ENCODE assay signal across 14 mouse cellular contexts in the genomic region with DNA sequence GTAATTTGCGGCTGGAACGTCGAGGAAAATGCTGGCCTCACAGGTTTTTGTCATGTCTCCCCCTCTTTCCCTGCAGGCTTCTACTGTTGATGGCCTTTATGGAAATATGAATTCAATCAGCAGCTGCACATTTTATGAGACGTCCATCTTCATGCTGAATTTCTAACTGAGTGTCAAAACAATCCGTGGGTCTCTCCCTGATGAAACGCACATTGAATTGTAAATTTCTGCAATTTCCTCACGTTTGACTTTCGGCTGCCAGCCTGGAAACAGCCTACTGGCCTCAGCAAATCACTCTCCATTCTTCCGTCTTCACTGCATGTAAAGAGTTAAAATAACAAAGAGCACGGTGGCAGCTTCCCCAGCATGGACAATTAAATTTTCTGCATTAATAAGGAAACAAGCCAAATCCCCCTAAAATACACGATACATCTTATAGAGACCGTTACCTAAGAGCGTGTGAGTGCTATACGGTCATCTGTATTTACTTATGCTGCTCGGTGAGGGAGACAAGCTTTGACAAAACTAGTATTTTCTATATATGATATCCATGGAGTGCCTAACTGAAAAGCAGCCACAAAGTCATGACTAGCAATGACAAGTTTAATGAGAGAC. TPM values are rescaled to one million over a fixed set of nuclear protein-coding genes. Genes with fewer than 3 reads are reported as not detected.
DNase-seq lines count a peak whose midpoint lies in the region; ATAC-seq and TF ChIP-seq lines count a peak whose summit lies in the region.
"Had no signal": no experiment of that assay in that cellular context is flagged by ENCODE, and none has a peak within 500 bp of the region (broad histone marks: within the 10 kb centered on the region; RNA-seq: fewer than 3 reads in every experiment).

No protein-coding gene starts in this region.

- no peaks in the 10 kb centered on the region for H3K27me3 ChIP-seq in forebrain, embryonic 16.5 days (replicated peaks; ENCODE audit: control insufficient read depth, insufficient read depth, low read length)
- no peaks in the 10 kb centered on the region for H3K27me3 ChIP-seq in hindbrain, postnatal 0 days (ENCODE audit: insufficient read depth, low read length)
- no peaks in the 10 kb centered on the region for H3K27me3 ChIP-seq in neural tube, embryonic 15.5 days (replicated peaks)
- H3K27me3 ChIP-seq: liver, embryonic 12.5 days had no signal

- peak; percentile 33 for DNase-seq in retina, postnatal 1 day
- DNase-seq in retina, embryonic 14.5 days (ENCODE audit: low spot score), result no peak
- no peak for DNase-seq in hindbrain, postnatal 0 days (ENCODE audit: low spot score)
- no peak for DNase-seq in thymus, postnatal 14 days
- no peak for DNase-seq in left cerebral cortex, adult 9 months (ENCODE audit: low spot score in 2 of 2)
- DNase-seq: cerebellum, adult 18-20 months; heart, adult 2 months; thymus, postnatal 25 days had no signal

- no peaks in the 10 kb centered on the region for H3K36me3 ChIP-seq in forebrain, embryonic 16.5 days (ENCODE audit: control insufficient read depth, insufficient read depth)
- no peaks in the 10 kb centered on the region for H3K36me3 ChIP-seq in hindbrain, postnatal 0 days (ENCODE audit: insufficient read depth, low read length)
- H3K36me3 ChIP-seq in neural tube, embryonic 15.5 days, result no peaks in the 10 kb centered on the region
- H3K36me3 ChIP-seq: liver, embryonic 12.5 days had no signal

- peaks cover 11% of the 10 kb centered on the region for H3K4me1 ChIP-seq in forebrain, embryonic 16.5 days (replicated peaks; ENCODE audit: control insufficient read depth, insufficient read depth, low read length)
- H3K4me1 ChIP-seq in hindbrain, postnatal 0 days (ENCODE audit: insufficient read depth, low read length), result no peaks in the 10 kb centered on the region
- H3K4me1 ChIP-seq in neural tube, embryonic 15.5 days, result peaks cover 10% of the 10 kb centered on the region
- H3K4me1 ChIP-seq: liver, embryonic 12.5 days had no signal

- no peaks in the 10 kb centered on the region for H3K9me3 ChIP-seq in forebrain, embryonic 16.5 days (ENCODE audit: control insufficient read depth, low read length)
- no peaks in the 10 kb centered on the region for H3K9me3 ChIP-seq in hindbrain, postnatal 0 days (ENCODE audit: low read length)
- H3K9me3 ChIP-seq in neural tube, embryonic 15.5 days (replicated peaks), result no peaks in the 10 kb centered on the region
- H3K9me3 ChIP-seq: liver, embryonic 12.5 days had no signal

- H3K9ac ChIP-seq in forebrain, embryonic 16.5 days (replicated peaks; ENCODE audit: low read depth, low read length), result peak overlapping the region; percentile 22; the same call in 1 of the 2 replicates
- peak overlapping the region; percentile 33; the same call in 1 of the 2 replicates for H3K9ac ChIP-seq in hindbrain, postnatal 0 days (replicated peaks; ENCODE audit: low read length)
- no peak overlapping the region for H3K9ac ChIP-seq in neural tube, embryonic 15.5 days (replicated peaks)
- H3K9ac ChIP-seq: liver, embryonic 12.5 days had no signal

- ATAC-seq in forebrain, embryonic 16.5 days, result peak; percentile 63
- ATAC-seq in hindbrain, postnatal 0 days, result no peak
- ATAC-seq in neural tube, embryonic 15.5 days (ENCODE audit: low FRiP score), result no peak
- no peak for ATAC-seq in erythroid progenitor cell, adult 5-6 weeks (replicated peaks; ENCODE audit: low FRiP score, poor library complexity, severe bottlenecking)
- ATAC-seq: inflammation-experienced regulatory T-cells, adult 6 months; liver, embryonic 12.5 days had no signal

- WGBS in forebrain, embryonic 16.5 days, result 14% methylated on average over 15 of the region's 15 CpGs
- 23% methylated on average over 15 of the region's 15 CpGs for WGBS in hindbrain, postnatal 0 days
- 17% methylated on average over 15 of the region's 15 CpGs for WGBS in neural tube, embryonic 15.5 days

- no peak for TF ChIP-seq CTCF in hindbrain, postnatal 0 days (IDR thresholded peaks at IDR 0.05; ENCODE audit: low read depth)

- peak overlapping the region; percentile 29 for H3K4me2 ChIP-seq in forebrain, embryonic 16.5 days (ENCODE audit: low read length)
- peak overlapping the region; percentile 47 for H3K4me2 ChIP-seq in hindbrain, postnatal 0 days (ENCODE audit: low read depth, low read length)
- H3K4me2 ChIP-seq in neural tube, embryonic 15.5 days, result peak overlapping the region; percentile 29
- H3K4me2 ChIP-seq: liver, embryonic 12.5 days had no signal

- H3K27ac ChIP-seq in forebrain, embryonic 16.5 days (ENCODE audit: low read length), result peak overlapping the region; percentile 41
- H3K27ac ChIP-seq in hindbrain, postnatal 0 days, result no peak overlapping the region
- H3K27ac ChIP-seq in neural tube, embryonic 15.5 days (replicated peaks), result no peak overlapping the region
- H3K27ac ChIP-seq: heart, adult 2 months; kidney, postnatal 0 days; liver, embryonic 12.5 days had no signal

- 0 out of 2 replicates have a peak overlapping the region, but pooled peaks have one; percentile 9 for H3K4me3 ChIP-seq in forebrain, embryonic 16.5 days (replicated peaks; ENCODE audit: low read length)
- peak overlapping the region; percentile 4; the same call in 1 of the 2 replicates for H3K4me3 ChIP-seq in hindbrain, postnatal 0 days (ENCODE audit: low read length)
- no peak overlapping the region for H3K4me3 ChIP-seq in neural tube, embryonic 15.5 days (replicated peaks)
- H3K4me3 ChIP-seq: heart, adult 2 months; liver, embryonic 12.5 days had no signal

RNA-seq across cellular contexts. Expression of a gene that starts 35.2 kb away (rescaled TPM):
- 63.4 and 72.8 TPM in 2 replicates for polyA plus RNA-seq in forebrain, embryonic 16.5 days (2015; fragmentation: Nextera tagmentation; extraction: Ambion mirVana)
- total RNA-seq in hindbrain, postnatal 0 days (2014; rRNA removed), result 8.2 and 15.2 TPM in 2 replicates
- 74.9 and 81.4 TPM in 2 replicates for polyA plus RNA-seq in hindbrain, postnatal 0 days (2015; fragmentation: Nextera tagmentation; extraction: Ambion mirVana)
- polyA plus RNA-seq in neural tube, embryonic 15.5 days (2015; fragmentation: Nextera tagmentation; extraction: Ambion mirVana), result 68.0 and 80.3 TPM in 2 replicates
- total RNA-seq in erythroid progenitor cell, adult 5-6 weeks (2015; ENCODE audit: low replicate concordance), result 8.3 and 12.6 TPM in 2 replicates
- total RNA-seq in erythroid progenitor cell, adult 5-6 weeks (2017; ENCODE audit: low replicate concordance), result 8.9 and 13.3 TPM in 2 replicates

RNA-seq across cellular contexts. Expression of a gene that starts 35.3 kb away (rescaled TPM):
- polyA plus RNA-seq in forebrain, embryonic 16.5 days (2015; fragmentation: Nextera tagmentation; extraction: Ambion mirVana), result 33.3 and 33.5 TPM in 2 replicates
- 28.1 and 32.9 TPM in 2 replicates for total RNA-seq in hindbrain, postnatal 0 days (2014; rRNA removed)
- 26.1 and 28.3 TPM in 2 replicates for polyA plus RNA-seq in hindbrain, postnatal 0 days (2015; fragmentation: Nextera tagmentation; extraction: Ambion mirVana)
- polyA plus RNA-seq in neural tube, embryonic 15.5 days (2015; fragmentation: Nextera tagmentation; extraction: Ambion mirVana), result 26.4 and 31.8 TPM in 2 replicates
- total RNA-seq in erythroid progenitor cell, adult 5-6 weeks (2015; ENCODE audit: low replicate concordance), result 2.9 and 4.3 TPM in 2 replicates
- 4.9 TPM in 1 of 2 replicates, not detected in the other for total RNA-seq in erythroid progenitor cell, adult 5-6 weeks (2017; ENCODE audit: low replicate concordance)
